Mouse (Mus musculus) megakaryocyte, embryonic 14.5 days (primary cell): ENCODE data around the gene Prdm11. TPM values are rescaled to one million over a fixed set of nuclear protein-coding genes. Genes with fewer than 3 reads are reported as not detected.
A peak's percentile ranks its signal among the peaks of the same experiment; 100 is the strongest.

Source experiments
- H3K27me3 ChIP-seq: replicated peaks from 2 replicates; pipeline ENCODE3; 2012; ENCODE audit warnings: inconsistent platforms
- H3K36me3 ChIP-seq: replicated peaks from 2 replicates; pipeline ENCODE3; 2012; ENCODE audit warnings: low read length, inconsistent platforms, mixed read lengths
- H3K4me1 ChIP-seq: 2 replicates; pipeline ENCODE4 v1.6.1; 2012; ENCODE audit warnings: inconsistent platforms
- H3K4me3 ChIP-seq: replicated peaks from 2 replicates; pipeline ENCODE3; 2012; ENCODE audit warnings: moderate library complexity, mild to moderate bottlenecking, inconsistent platforms
- H3K9me3 ChIP-seq: 2 replicates; pipeline ENCODE4 v1.6.1; 2012; ENCODE audit warnings: inconsistent platforms
- FLI1 ChIP-seq: IDR thresholded peaks from 2 replicates; pipeline ENCODE4 v1.6.1; 2012; ENCODE audit warnings: low read length, inconsistent platforms, mixed read lengths
- GATA1 ChIP-seq: IDR thresholded peaks from 3 replicates; pipeline ENCODE4 v1.6.1; 2012; ENCODE audit warnings: mixed read lengths, low read length, inconsistent platforms, borderline replicate concordance
- polyA plus RNA-seq: library from polyadenylated mRNA; stranded (reverse); fragments of >175 nt; gene quantifications from 2 replicates; pipeline ENCODE4 v1.2.3, GENCODE M21; 2012; ENCODE audit warnings: low replicate concordance; ENCODE audit not compliant: insufficient read depth

Prdm11 gene
- polyA plus RNA-seq, 1 experiment: 18.2 TPM

DNA sequence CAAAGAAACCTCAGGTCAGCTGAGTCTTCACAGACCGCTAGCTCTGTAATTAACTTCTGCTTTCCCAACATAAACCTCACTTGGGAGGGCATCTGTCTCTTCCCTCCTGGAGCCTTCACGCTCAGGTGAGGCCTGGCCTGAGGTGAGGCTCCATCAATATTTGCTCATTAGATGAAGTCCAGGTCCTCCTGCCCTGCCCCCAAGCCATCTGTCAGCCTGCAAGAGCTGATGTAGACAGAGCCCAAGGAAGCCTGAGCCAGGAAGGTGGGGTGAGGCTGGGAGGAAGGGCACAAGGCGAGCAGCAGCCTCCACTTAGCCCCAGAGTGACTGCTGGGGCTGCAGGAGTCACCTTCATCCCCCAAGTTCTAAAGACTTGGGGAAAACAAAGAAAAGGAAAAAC is 110.5 kb downstream of the Prdm11 start:
- TF ChIP-seq GATA1: no peak
- TF ChIP-seq FLI1: no peak
- H3K27me3 ChIP-seq: peaks cover 60% of the 10 kb centered on the region
- peaks cover 33% of the 10 kb centered on the region for H3K4me1 ChIP-seq
- H3K4me3 ChIP-seq: peak overlapping the region; percentile 35
- no peaks in the 10 kb centered on the region for H3K9me3 ChIP-seq
- H3K36me3 ChIP-seq: peaks cover 68% of the 10 kb centered on the region

DNA sequence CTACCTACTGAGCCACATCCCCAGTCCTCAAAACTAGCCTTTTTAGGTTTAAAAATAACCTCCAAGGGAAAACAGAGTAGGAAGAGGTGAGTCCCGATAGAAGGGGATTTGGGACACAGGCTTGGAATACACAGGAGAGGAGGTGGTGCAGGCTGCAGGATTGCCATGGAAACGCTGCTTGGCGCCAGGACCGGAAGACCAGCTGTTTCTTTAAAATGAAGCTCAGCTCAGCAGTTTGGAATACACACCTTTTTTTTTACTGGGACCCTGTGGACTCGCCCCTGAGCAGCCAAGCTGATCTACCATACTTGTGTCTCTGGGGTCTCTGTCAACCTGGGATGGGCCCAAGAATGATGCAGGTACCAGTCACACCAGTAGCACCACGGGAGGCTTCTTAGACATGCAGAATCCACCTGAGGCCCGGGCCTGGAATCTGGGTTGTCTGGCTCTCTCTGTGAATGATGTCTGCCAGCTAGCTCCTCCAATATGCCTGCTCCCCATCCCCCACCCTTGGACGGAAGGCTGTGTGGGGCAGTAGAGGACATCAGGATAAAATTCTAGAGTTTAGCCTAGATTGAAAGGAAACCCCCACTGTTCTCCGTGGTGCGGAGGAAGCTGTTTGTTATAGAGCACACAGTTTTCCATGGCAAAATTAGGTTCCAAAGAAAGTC is 111.5 kb downstream of the Prdm11 start:
- TF ChIP-seq FLI1: no peak
- TF ChIP-seq GATA1: no peak
- H3K36me3 ChIP-seq: peaks cover 68% of the 10 kb centered on the region
- H3K4me1 ChIP-seq: peaks cover 33% of the 10 kb centered on the region
- no peak overlapping the region for H3K4me3 ChIP-seq
- no peaks in the 10 kb centered on the region for H3K9me3 ChIP-seq
- peaks cover 61% of the 10 kb centered on the region for H3K27me3 ChIP-seq

DNA sequence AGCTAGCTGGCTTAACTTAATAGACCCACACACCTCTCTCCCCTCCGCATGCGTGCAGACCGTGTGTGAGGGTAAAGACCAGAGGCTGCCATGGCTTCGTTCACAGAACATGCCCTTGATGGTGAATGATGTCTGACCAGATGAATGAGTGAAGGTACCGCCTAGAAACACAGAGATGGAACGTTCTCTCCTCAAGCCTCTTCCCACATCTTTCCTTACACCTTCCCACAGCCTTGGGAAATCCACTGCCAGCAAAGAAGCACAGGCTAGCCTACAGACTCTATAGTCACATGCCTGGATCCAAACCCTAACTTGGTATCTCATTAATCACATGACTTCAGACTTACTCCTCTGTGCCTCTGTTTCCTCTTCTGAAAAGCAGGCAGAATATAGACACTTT is 112.6 kb downstream of the Prdm11 start:
- TF ChIP-seq GATA1 (no peak), FLI1 (no peak)
- H3K4me1 ChIP-seq: peaks cover 33% of the 10 kb centered on the region

DNA sequence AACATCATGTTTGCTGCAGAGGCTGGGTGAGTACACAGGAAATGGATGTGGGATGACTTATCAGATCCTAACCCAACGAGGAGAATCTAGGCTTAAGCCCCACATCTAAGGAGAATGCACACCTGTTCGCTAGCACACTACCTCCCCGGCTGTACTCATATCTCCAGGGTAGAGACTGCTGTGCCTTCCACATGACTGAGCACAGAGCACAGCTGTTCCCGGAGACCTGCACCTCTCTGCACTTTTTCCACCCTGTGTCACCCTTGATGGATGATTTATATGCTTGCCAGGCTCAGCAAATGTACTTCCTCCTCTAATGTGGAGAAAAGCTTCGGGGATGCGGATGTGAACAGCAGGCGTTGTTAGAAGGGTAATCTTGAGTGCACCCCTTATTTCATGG is 114.9 kb downstream of the Prdm11 start:
- Histone ChIP-seq H3K4me3 (no peak overlapping the region), H3K9me3 (peaks cover 3% of the 10 kb centered on the region; the same call in 1 of the 2 replicates), H3K4me1 (peaks cover 19% of the 10 kb centered on the region), H3K36me3 (peaks cover 80% of the 10 kb centered on the region), H3K27me3 (peaks cover 62% of the 10 kb centered on the region)
- no peak for TF ChIP-seq GATA1
- TF ChIP-seq FLI1: no peak

More for the DNA sequence above, 112.6 kb downstream of the Prdm11 start:
- peaks cover 59% of the 10 kb centered on the region for H3K27me3 ChIP-seq
- no peaks in the 10 kb centered on the region for H3K9me3 ChIP-seq
- no peak overlapping the region for H3K4me3 ChIP-seq
- H3K36me3 ChIP-seq: peaks cover 70% of the 10 kb centered on the region

DNA sequence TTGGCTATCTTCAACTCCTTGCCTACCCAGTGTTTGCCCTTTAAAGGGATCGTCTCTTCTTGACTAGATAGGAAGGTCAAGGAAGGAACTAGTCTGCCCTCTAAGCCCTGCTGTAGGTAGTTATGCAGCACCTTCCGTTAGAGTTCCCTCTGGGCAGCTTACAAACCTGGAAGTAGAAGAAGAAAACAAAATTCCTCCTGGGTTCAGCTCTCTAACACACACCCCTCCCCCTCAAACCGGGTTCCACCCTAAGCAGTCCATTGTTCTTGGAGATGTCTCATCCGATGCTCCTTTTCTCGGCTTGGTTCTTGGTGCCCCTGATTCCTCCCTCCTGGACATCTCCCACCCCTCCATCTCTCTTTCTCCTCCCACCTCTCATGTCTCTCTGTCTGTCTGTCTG is 116.3 kb downstream of the Prdm11 start:
- H3K36me3 ChIP-seq: peaks cover 88% of the 10 kb centered on the region
- H3K4me3 ChIP-seq: no peak overlapping the region
- peaks cover 19% of the 10 kb centered on the region for H3K4me1 ChIP-seq
- H3K9me3 ChIP-seq: peaks cover 3% of the 10 kb centered on the region; the same call in 1 of the 2 replicates
- H3K27me3 ChIP-seq: peaks cover 72% of the 10 kb centered on the region
- no peak for TF ChIP-seq FLI1
- TF ChIP-seq GATA1: no peak

DNA sequence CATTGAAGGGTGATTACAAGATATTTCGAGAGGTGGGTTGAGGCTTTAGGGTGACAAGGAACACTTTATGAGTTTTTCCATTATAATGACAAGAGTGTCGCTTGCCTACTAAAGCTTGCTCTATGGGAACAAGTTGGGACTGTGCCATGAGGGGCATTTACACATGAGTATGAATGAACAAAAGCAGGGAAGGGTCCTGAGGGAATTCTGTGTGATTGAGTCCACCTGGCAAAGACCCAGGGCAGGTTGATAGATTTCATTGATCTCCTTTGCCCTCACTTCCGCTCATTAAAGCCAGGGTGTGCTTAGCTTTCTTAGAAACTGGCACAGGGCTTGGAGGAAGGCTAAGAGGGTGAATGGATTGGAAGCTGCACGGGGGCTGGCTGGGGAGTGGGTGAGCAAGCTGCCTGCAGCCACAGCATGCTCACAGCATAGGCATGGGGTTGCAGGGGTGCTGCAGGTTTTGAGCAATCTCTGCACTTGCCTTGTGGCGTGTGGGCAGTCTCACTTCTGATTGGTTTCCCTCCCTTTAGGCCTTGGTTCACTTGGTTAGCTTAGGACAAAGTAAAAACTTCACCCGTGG is 121.2 kb downstream of the Prdm11 start:
- Histone ChIP-seq H3K27me3 (peaks cover 72% of the 10 kb centered on the region), H3K4me3 (no peak overlapping the region), H3K9me3 (peaks cover 24% of the 10 kb centered on the region), H3K36me3 (peaks cover 94% of the 10 kb centered on the region), H3K4me1 (peaks cover 21% of the 10 kb centered on the region)
- no peak for TF ChIP-seq GATA1
- TF ChIP-seq FLI1: no peak

DNA sequence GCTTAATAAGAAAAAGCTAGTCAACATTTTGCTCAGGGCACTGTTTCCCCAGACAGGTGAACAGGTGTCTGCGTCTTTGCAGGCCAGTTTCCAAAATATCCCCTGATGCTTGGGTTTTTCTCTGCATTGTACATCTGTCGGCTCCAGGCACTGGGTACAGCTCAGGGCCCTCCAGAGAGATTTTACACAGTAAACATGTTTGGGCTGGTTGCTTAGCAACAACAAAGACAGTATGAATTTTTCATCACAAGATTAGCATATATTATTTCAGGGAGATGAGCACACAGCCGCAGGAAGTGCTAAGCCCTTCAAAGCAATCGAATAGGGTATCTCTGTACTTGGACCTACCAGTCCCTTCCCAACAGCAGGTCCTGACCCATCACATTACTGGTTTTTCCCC is 125.3 kb downstream of the Prdm11 start:
- H3K36me3 ChIP-seq: peaks cover 83% of the 10 kb centered on the region
- peaks cover 51% of the 10 kb centered on the region for H3K4me1 ChIP-seq
- peaks cover 83% of the 10 kb centered on the region for H3K27me3 ChIP-seq
- TF ChIP-seq FLI1 (no peak), GATA1 (no peak)
- H3K9me3 ChIP-seq: peaks cover 28% of the 10 kb centered on the region
- no peak overlapping the region for H3K4me3 ChIP-seq

DNA sequence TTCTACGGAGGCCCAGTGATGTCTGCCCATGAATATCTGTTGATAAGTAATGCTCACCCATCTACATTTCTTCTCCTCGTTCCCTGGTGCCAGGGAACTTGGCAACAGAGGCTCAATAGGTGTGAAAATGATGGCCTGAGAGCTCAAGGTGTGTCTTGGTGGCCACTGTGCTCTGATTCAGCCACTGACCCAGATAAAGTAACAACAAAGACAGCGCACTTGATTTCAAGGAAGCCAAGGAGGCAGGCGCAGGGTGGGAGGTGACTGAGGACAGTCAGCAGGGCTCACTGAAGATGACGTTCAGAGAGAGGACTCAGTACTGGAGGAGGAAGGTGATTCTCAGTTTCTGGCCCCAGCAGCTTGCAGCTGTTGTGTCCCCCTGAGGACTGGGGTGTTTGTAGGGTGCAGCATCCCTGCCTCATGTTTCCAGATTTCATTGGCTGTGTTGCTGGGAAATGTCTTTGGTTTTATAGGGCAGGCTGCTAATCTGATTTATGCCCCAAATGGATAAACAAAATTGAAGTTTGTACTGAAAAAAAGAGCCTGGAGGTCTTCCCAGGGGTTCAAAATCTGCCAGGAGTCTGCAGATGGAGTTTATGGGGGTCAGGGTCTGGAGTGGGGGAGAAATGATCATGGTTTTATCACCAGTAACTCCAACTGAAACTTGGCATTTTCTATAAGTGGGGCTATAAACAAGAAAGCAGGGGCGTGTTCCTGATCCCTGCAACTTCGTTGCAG is 128.4 kb downstream of the Prdm11 start:
- Histone ChIP-seq H3K36me3 (peaks cover 52% of the 10 kb centered on the region), H3K4me1 (peaks cover 71% of the 10 kb centered on the region), H3K9me3 (peaks cover 23% of the 10 kb centered on the region), H3K4me3 (peak overlapping the region; percentile 78), H3K27me3 (peaks cover 89% of the 10 kb centered on the region)
- TF ChIP-seq FLI1: no peak
- no peak for TF ChIP-seq GATA1

DNA sequence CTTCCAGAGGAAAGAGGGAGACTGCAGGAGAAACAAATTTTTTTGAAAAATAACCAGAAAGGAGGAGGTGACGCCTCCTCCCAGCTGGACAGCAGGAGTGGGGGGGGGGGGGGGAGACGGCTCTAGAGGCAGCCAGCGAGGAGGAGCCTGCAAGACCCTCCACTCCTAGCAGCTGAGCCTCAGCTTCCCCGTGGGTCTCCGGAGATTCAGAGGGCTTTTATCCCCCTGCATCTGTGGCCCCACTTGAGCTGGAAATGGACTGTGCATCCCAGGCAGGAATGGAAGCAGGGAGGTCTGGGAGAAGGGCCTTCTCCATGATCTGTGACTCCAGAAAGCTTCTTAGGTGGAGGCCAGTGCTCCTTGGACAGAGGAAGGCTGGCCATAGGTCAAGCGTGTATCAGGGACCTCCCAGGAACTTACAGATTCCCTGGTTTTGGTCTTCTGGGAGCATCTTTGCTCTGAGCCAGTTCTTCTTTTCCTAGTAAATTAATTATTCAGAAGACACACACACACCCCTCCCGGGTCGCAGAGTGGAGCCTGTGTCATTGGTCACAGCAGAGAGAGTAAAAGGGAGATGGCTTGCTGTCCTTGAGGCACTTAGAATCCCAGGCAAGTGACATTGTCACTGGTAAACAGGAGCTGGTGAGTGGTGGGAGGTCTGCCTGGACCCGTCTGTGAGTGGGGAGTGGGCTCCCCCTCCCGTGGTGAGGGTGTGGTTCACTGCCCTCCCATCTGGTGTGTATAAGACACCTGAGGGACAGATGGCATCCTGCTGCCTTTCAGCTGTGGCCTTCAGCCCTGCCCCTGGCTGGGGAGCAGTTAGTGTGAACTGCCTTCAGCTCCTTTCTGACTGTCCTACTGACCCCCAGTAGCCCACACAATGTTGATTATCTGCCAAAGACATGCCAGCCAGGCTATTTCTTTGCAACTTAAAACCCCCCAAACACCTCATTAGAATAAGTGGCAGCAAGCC is 130.0 kb downstream of the Prdm11 start:
- Histone ChIP-seq H3K27me3 (peaks cover 82% of the 10 kb centered on the region), H3K9me3 (peaks cover 19% of the 10 kb centered on the region), H3K4me1 (peaks cover 74% of the 10 kb centered on the region), H3K4me3 (peak overlapping the region; percentile 97), H3K36me3 (peaks cover 41% of the 10 kb centered on the region)
- TF ChIP-seq GATA1 (no peak), FLI1 (no peak)

Other genes with a start within 250 kb of the Prdm11 start
- gene Syt13, start 131.1 kb downstream of the Prdm11 start, polyA plus RNA-seq: 39.6 and 41.0 TPM in 2 replicates
- 2.0 TPM in 1 of 2 replicates, not detected in the other for gene Trp53i11, start 141.4 kb upstream of the Prdm11 start, polyA plus RNA-seq